18 mouse cellular contexts compared by ENCODE assay signal in genomic region chr9:86315700-86316099, GRCm38 (mm10).
"Had no signal": no experiment of that assay in that cellular context is flagged by ENCODE, and none has a peak within 500 bp of the region (broad histone marks: within the 10 kb centered on the region; RNA-seq: fewer than 3 reads in every experiment).

No protein-coding gene starts in this region.

- H3K9ac ChIP-seq: liver, embryonic 13.5 days; liver, embryonic 15.5 days; liver, postnatal 0 days; lung, embryonic 15.5 days; midbrain, embryonic 12.5 days; neural tube, embryonic 13.5 days; neural tube, embryonic 15.5 days had no signal

- H3K4me1 ChIP-seq: liver, embryonic 13.5 days; liver, embryonic 15.5 days; lung, embryonic 15.5 days; midbrain, embryonic 10.5 days; midbrain, embryonic 12.5 days; neural tube, embryonic 13.5 days; neural tube, embryonic 15.5 days had no signal

- ATAC-seq: liver, postnatal 0 days; lung, postnatal 0 days; midbrain, embryonic 16.5 days had no signal

- H3K27me3 ChIP-seq: liver, embryonic 13.5 days; liver, embryonic 15.5 days; lung, embryonic 15.5 days; midbrain, embryonic 12.5 days; neural tube, embryonic 13.5 days; neural tube, embryonic 15.5 days had no signal

- DNase-seq: liver, embryonic 13.5 days; liver, postnatal 0 days; lung, adult 2 months; lung, postnatal 4 days; midbrain, embryonic 14.5 days; right cerebral cortex, postnatal 14 days; thymus, adult 18-20 months; thymus, postnatal 25 days; thymus, postnatal 4 days had no signal

- H3K36me3 ChIP-seq: liver, embryonic 13.5 days; liver, embryonic 15.5 days; lung, embryonic 15.5 days; midbrain, embryonic 12.5 days; neural tube, embryonic 13.5 days; neural tube, embryonic 15.5 days had no signal

- H3K27ac ChIP-seq: liver, embryonic 13.5 days; liver, embryonic 15.5 days; lung, embryonic 15.5 days; midbrain, embryonic 10.5 days; midbrain, embryonic 12.5 days; neural tube, embryonic 13.5 days; neural tube, embryonic 15.5 days had no signal

- H3K9me3 ChIP-seq: liver, embryonic 13.5 days; liver, embryonic 15.5 days; lung, embryonic 15.5 days; neural tube, embryonic 15.5 days had no signal

- H3K4me2 ChIP-seq: liver, embryonic 13.5 days; liver, embryonic 15.5 days; lung, embryonic 15.5 days; midbrain, embryonic 12.5 days; neural tube, embryonic 13.5 days; neural tube, embryonic 15.5 days had no signal

- H3K4me3 ChIP-seq: liver, embryonic 13.5 days; liver, embryonic 15.5 days; lung, embryonic 15.5 days; midbrain, embryonic 10.5 days; midbrain, embryonic 12.5 days; myocyte; neural tube, embryonic 13.5 days; neural tube, embryonic 15.5 days had no signal
